8 mouse cellular contexts compared by ENCODE assay signal in the genomic region with DNA sequence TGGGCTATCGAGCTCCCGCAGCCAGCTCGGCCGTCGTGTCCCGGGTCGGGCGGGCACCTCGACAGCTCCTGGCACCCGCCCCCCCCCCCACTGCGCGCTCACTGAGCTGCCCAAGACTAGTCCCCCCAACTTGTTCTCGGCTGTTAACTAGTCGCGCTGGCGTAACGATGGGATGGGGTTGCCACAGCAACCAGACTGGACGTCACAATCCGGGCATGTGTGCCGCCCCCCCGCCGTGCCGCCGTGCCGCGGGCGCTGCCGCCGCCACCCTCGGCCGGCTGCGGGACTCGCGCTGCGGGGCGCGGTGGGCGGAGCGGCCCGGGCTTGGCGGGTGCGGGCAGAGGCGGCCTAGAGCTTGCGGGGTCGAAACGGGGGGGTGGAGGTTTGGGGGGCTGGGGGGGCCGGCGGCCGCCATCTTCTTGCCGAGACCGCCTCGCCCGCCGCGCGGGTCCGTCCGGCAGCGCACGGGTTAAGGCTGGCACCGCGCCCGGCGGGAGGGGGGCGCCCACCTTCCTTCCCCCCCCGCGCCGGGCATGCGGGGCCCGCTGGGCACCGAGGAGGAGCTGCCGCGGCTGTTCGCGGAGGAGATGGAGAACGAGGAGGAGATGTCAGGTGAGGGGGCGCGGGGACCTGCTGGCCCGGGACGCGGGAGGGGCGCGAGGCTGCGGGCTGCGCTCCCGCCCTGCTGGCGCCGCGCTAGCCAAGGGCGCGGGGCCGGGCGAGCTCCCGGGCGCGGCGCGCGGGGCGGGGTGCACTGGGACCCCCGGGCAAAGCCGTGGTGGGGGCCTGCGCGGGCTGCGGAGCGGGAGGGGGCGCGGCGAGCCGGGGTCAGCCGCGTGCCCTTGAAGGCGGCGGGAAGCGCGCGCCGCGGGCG. TPM values are rescaled to one million over a fixed set of nuclear protein-coding genes. Genes with fewer than 3 reads are reported as not detected.
DNase-seq lines count a peak whose midpoint lies in the region; ATAC-seq and TF ChIP-seq lines count a peak whose summit lies in the region.

Gene Chd5, plus strand, starts transcription at position 233 of the 874 bp plus-strand sequence.

- intact Hi-C loops in gastrocnemius, adult 2 months (cut with DNase I): no loop called here

- peak within 1 kb of the TSS; percentile 99 for H3K4me2 ChIP-seq in neural tube, embryonic 12.5 days (replicated peaks)

- no peaks in the 10 kb centered on the region for H3K9me3 ChIP-seq in ES-Bruce4 (replicated peaks; ENCODE audit: control insufficient read depth, insufficient read depth, low read length, poor library complexity, severe bottlenecking)
- H3K9me3 ChIP-seq in neural tube, embryonic 12.5 days: no peaks in the 10 kb centered on the region

- WGBS in neural tube, embryonic 12.5 days: under 1% methylated on average over 98 of the region's 120 CpGs

- peaks cover 11% of the 10 kb centered on the region for H3K4me1 ChIP-seq in ES-Bruce4 (ENCODE audit: control insufficient read depth, insufficient read depth, low read length)
- H3K4me1 ChIP-seq in embryonic fibroblast, embryonic 13.5 days (ENCODE audit: control insufficient read depth, insufficient read depth, low read length): no peaks in the 10 kb centered on the region
- H3K4me1 ChIP-seq in neural tube, embryonic 12.5 days: peaks cover 14% of the 10 kb centered on the region

- no peak within 1 kb of the TSS for H3K27ac ChIP-seq in gastrocnemius, adult 2 months
- no peak within 1 kb of the TSS for H3K27ac ChIP-seq in ES-Bruce4 (ENCODE audit: insufficient read depth, low read length)
- no peak within 1 kb of the TSS for H3K27ac ChIP-seq in embryonic fibroblast, embryonic 13.5 days (ENCODE audit: insufficient read depth, low read length)
- H3K27ac ChIP-seq in neural tube, embryonic 12.5 days: no peak within 1 kb of the TSS; the same call in 1 of the 2 replicates

- ATAC-seq in neural tube, embryonic 12.5 days (ENCODE audit: low FRiP score, low read depth): peak; percentile 22; the same call in 1 of the 2 replicates
- no peak for ATAC-seq in megakaryocyte progenitor cell, adult 5-6 weeks (replicated peaks; ENCODE audit: poor library complexity)

- H3K36me3 ChIP-seq in ES-Bruce4 (ENCODE audit: control insufficient read depth, insufficient read depth, low read length, poor library complexity, severe bottlenecking): peaks cover 6% of the 10 kb centered on the region; the same call in 1 of the 2 replicates
- peaks cover 17% of the 10 kb centered on the region for H3K36me3 ChIP-seq in neural tube, embryonic 12.5 days

- H3K27me3 ChIP-seq in ES-Bruce4 (ENCODE audit: control insufficient read depth, insufficient read depth, low read length, poor library complexity, severe bottlenecking): peaks cover 7% of the 10 kb centered on the region
- H3K27me3 ChIP-seq in neural tube, embryonic 12.5 days (replicated peaks): peaks cover 51% of the 10 kb centered on the region

- TF ChIP-seq POLR2A in ES-Bruce4 (IDR thresholded peaks at IDR 0.05; ENCODE audit: insufficient read depth, low read length): no peak
- no peak for TF ChIP-seq POLR2A in embryonic fibroblast, embryonic 13.5 days (IDR thresholded peaks at IDR 0.05; ENCODE audit: low read depth, low read length)

- TF ChIP-seq CTCF in gastrocnemius, adult 2 months (IDR thresholded peaks at IDR 0.05): no peak
- no peak for TF ChIP-seq CTCF in ES-Bruce4 (IDR thresholded peaks at IDR 0.05; ENCODE audit: low read depth, low read length)
- no peak for TF ChIP-seq CTCF in embryonic fibroblast, embryonic 13.5 days (IDR thresholded peaks at IDR 0.05; ENCODE audit: borderline replicate concordance, insufficient read depth, low read length)

- no peak for DNase-seq in gastrocnemius, adult 2 months
- DNase-seq in gastrocnemius, adult 8-10 months (ENCODE audit: low spot score in 2 of 2): no peak
- peak; percentile 61 to 67 for DNase-seq in layer of hippocampus, postnatal 36 days
- no peak for DNase-seq in lung, postnatal 25 days (ENCODE audit: low spot score)

- TF ChIP-seq EP300 in ES-Bruce4 (IDR thresholded peaks at IDR 0.05; ENCODE audit: insufficient read depth, low read depth, low read length): no peak

- H3K4me3 ChIP-seq in gastrocnemius, adult 2 months: peak within 1 kb of the TSS; percentile 66
- H3K4me3 ChIP-seq in ES-Bruce4 (ENCODE audit: low read depth, low read length): peak within 1 kb of the TSS; percentile 43
- 0 out of 2 replicates have a peak within 1 kb of the TSS, but pooled peaks have one; percentile 17 for H3K4me3 ChIP-seq in embryonic fibroblast, embryonic 13.5 days (ENCODE audit: insufficient read depth, low read length)
- peak within 1 kb of the TSS; percentile 64 for H3K4me3 ChIP-seq in neural tube, embryonic 12.5 days

- peak within 1 kb of the TSS; percentile 74 for H3K9ac ChIP-seq in ES-Bruce4 (ENCODE audit: low read depth, poor library complexity, severe bottlenecking)
- H3K9ac ChIP-seq in neural tube, embryonic 12.5 days: peak within 1 kb of the TSS; percentile 73

RNA-seq across cellular contexts. Expression of gene Chd5, which starts in this region (rescaled TPM):
- total RNA-seq in gastrocnemius, adult 2 months (2021): under 1 TPM; 0.08 to 0.20 TPM
- total RNA-seq in gastrocnemius, adult 8-10 months (2022): under 1 TPM; 0.05 to 0.54 (median 0.12) TPM
- 5.4 and 5.8 TPM in 2 replicates for polyA plus RNA-seq in ES-Bruce4 (2011; ENCODE audit: insufficient read depth, insufficient read length, low read depth, missing spikeins)
- polyA plus RNA-seq in embryonic fibroblast, embryonic 13.5 days (2011; ENCODE audit: insufficient read length, low read depth, missing spikeins): 0.56 and 0.78 TPM in 2 replicates
- total RNA-seq in layer of hippocampus, postnatal 36 days (2021): 100 to 1,000 TPM; 124 to 130 TPM
- 6.1 and 7.8 TPM in 2 replicates for polyA plus RNA-seq in neural tube, embryonic 12.5 days (2016; fragmentation: Nextera tagmentation; extraction: Ambion mirVana)
- not detected in 2 replicates for total RNA-seq in megakaryocyte progenitor cell, adult 5-6 weeks (2015)
- total RNA-seq in megakaryocyte progenitor cell, adult 5-6 weeks (2017): 0.07 and 0.08 TPM in 2 replicates

Comparison
In these comparisons a context has a peak if more than half of its experiments do, and no peak if none do; other contexts are left out.
1. RNA of gene Chd5 (total RNA-seq): 124 to 130 TPM in layer of hippocampus, postnatal 36 days; 0.08 to 0.20 TPM in gastrocnemius, adult 2 months, 0.05 to 0.54 TPM in gastrocnemius, adult 8-10 months and 0.07 to 0.08 TPM in megakaryocyte progenitor cell, adult 5-6 weeks; every median in the first group is over 10 times any median in the second.
2. DNase-seq: peak in layer of hippocampus, postnatal 36 days (2 of 2); none in gastrocnemius, adult 2 months (single experiment), gastrocnemius, adult 8-10 months (0 of 2) and lung, postnatal 25 days (single experiment).
3. Peak in every context shown above with its lines, with median percentiles within 50 percentile points of each other: H3K4me3 ChIP-seq.